Mouse (Mus musculus) G1E (cell line): ENCODE results near the gene Cox7b.
"Not testable (repeated sequence)": the region's sequence is repeated elsewhere in the genome, so short reads cannot be mapped to it uniquely, and the experiment has no call there.

Experiments
- CTCF ChIP-seq: IDR thresholded peaks from 2 replicates; pipeline ENCODE4 v1.5.1; 2012; ENCODE audit warnings: low read depth, low read length, inconsistent platforms, mixed read lengths
- GATA1 ChIP-seq: IDR thresholded peaks from 2 replicates; pipeline ENCODE4 v1.6.1; 2012; ENCODE audit warnings: borderline replicate concordance, low read length, inconsistent platforms, mixed read lengths
- GATA2 ChIP-seq: IDR thresholded peaks from 2 replicates; pipeline ENCODE4 v1.6.1; 2012; ENCODE audit warnings: low read depth, low read length, inconsistent platforms, borderline replicate concordance
- TAL1 ChIP-seq: conservative IDR thresholded peaks from 2 replicates; pipeline ENCODE4 v1.6.1; 2012; ENCODE audit warnings: low read depth, low read length, inconsistent platforms, mixed read lengths

DNA sequence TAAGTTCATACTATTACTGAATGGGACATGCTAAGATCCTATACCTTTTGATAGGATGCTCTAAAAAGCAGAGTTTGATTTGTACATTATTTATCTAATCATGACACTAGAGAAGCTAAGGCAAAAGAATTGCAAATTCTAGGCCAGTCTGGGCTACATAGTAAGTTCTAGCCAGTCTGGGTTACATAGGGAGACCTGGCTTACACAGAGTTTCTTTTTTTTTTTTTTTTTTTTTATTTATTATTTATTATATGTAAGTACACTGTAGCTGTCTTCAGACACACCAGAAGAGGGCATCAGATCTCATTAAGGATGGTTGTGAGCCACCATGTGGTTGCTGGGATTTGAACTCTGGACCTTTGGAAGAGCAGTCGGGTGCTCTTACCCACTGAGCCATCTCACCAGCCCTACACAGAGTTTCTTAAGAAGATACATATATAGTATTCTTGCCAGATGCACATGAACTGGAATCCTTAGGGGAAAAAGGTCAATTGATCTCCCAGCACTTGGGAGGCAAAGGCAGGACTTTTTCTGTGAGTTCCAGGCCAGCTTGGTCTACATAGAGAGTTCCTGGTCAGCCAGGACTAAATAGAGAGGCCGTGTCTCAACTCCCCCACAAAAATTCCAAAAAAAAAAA lies 641 bp upstream of the Cox7b start:
- TF ChIP-seq CTCF, GATA1, TAL1, GATA2: not testable (repeated sequence)
